Mouse (Mus musculus) megakaryocyte-erythroid progenitor cell, adult 5 weeks (primary cell): ENCODE data around the gene Sv2c. TPM values are rescaled to one million over a fixed set of nuclear protein-coding genes. Genes with fewer than 3 reads are reported as not detected.

Experiments
- polyA plus RNA-seq: library from polyadenylated mRNA; stranded (reverse); fragments of >175 nt; gene quantifications from 2 replicates; pipeline ENCODE4 v1.2.3, GENCODE M21; 2012

Sv2c gene
- 0.02 and 0.05 TPM in 2 replicates for polyA plus RNA-seq

GRCm38 (mm10) chr13:96132401-96132816, at the start of gene Sv2c:
Gene Sv2c, minus strand, starts transcription at chr13:96132577.

GRCm38 (mm10) chr13:96081754-96082153, 50.6 kb downstream of the Sv2c start, which contains the start of gene Gm17190:
Gene Gm17190, plus strand, starts transcription at chr13:96082054.

GRCm38 (mm10) chr13:96081276-96081675, 51.1 kb downstream of the Sv2c start, which contains the start of gene Gm20075:
Gene Gm20075, minus strand, starts transcription at chr13:96081376.

Other genes with a start within 250 kb of the Sv2c start
- 18.6 and 22.7 TPM in 2 replicates for gene Iqgap2, start 240.7 kb downstream of the Sv2c start, polyA plus RNA-seq
- 0.12 and 0.13 TPM in 2 replicates for gene Gm20075, start 51.2 kb downstream of the Sv2c start, polyA plus RNA-seq
- gene Gm17190, start 50.5 kb downstream of the Sv2c start, polyA plus RNA-seq = not detected in 2 replicates